Mouse (Mus musculus) adrenal gland, postnatal 10 days (tissue): Measurements from ENCODE around the gene Comp. TPM values are rescaled to one million over a fixed set of nuclear protein-coding genes. Genes with fewer than 3 reads are reported as not detected.

ENCODE experiments used
- total RNA-seq, 2 experiments: library from RNA; stranded (reverse); gene quantifications; 2 replicates each; pipeline ENCODE4 v1.2.3; 2021

Comp gene
- total RNA-seq, 2 experiments from 2014 or later = 0.97 to 2.0 TPM

Other genes with a start within 250 kb of the Comp start
- 10 to 100 TPM; 15.7 to 16.1 TPM for gene Nr2c2ap, start 242.2 kb upstream of the Comp start, total RNA-seq
- gene Rfxank, start 234.4 kb upstream of the Comp start, total RNA-seq = 10 to 100 TPM; 18.0 to 23.9 TPM
- gene Borcs8, start 234.1 kb upstream of the Comp start, total RNA-seq = 10 to 100 TPM; 45.0 to 48.5 TPM
- under 1 TPM; 0.36 to 0.54 TPM for gene Mef2b, start 233.8 kb upstream of the Comp start, total RNA-seq
- gene Tmem161a, start 201.2 kb upstream of the Comp start, total RNA-seq = 10 to 100 TPM; 43.1 to 47.0 TPM
- 100 to 1,000 TPM; 124 to 184 TPM for gene Slc25a42, start 161.3 kb upstream of the Comp start, total RNA-seq
- gene Sugp2, start 139.3 kb upstream of the Comp start, total RNA-seq = 10 to 100 TPM; 28.9 to 48.5 TPM
- gene Armc6, start 139.1 kb upstream of the Comp start, total RNA-seq = 10 to 100 TPM; 11.2 to 13.2 TPM
- 10 to 100 TPM; 23.8 to 33.3 TPM for gene Homer3, start 90.7 kb upstream of the Comp start, total RNA-seq
- 10 to 100 TPM; 63.4 to 67.7 TPM for gene Ddx49, start 71.1 kb upstream of the Comp start, total RNA-seq
- 100 to 1,000 TPM; 203 to 216 TPM for gene Cope, start 71.0 kb upstream of the Comp start, total RNA-seq
- 1 to 10 TPM; 2.3 to 3.7 TPM for gene Cers1, start 57.8 kb upstream of the Comp start, total RNA-seq
- gene Gdf1, start 43.7 kb upstream of the Comp start, total RNA-seq = 1 to 10 TPM in 1 of 2 experiments, under 1 TPM in 1; 0.88 to 1.2 TPM
- 10 to 100 TPM; 49.1 to 51.4 TPM for gene Upf1, start 20.3 kb upstream of the Comp start, total RNA-seq
- gene Crtc1, start 66.0 kb downstream of the Comp start, total RNA-seq = 10 to 100 TPM; 14.1 to 19.4 TPM
- 10 to 100 TPM; 14.0 to 15.1 TPM for gene Klhl26, start 103.4 kb downstream of the Comp start, total RNA-seq
- gene Tmem59l, start 113.8 kb downstream of the Comp start, total RNA-seq = 1 to 10 TPM; 2.9 to 4.5 TPM
- under 1 TPM; 0.21 to 0.42 TPM for gene Crlf1, start 119.6 kb downstream of the Comp start, total RNA-seq
- gene Rex1bd, start 133.2 kb downstream of the Comp start, total RNA-seq = 100 to 1,000 TPM; 121 to 130 TPM
- gene Uba52, start 137.2 kb downstream of the Comp start, total RNA-seq = 1,000 to 10,000 TPM; 1,751 to 1,916 TPM
- 100 to 1,000 TPM; 226 to 250 TPM for gene Fkbp8, start 154.2 kb downstream of the Comp start, total RNA-seq
- 10 to 100 TPM; 84.0 to 97.4 TPM for gene Kxd1, start 154.4 kb downstream of the Comp start, total RNA-seq
- 10 to 100 TPM; 22.2 to 26.3 TPM for gene Ell, start 165.9 kb downstream of the Comp start, total RNA-seq
- 10 to 100 TPM; 59.4 to 59.8 TPM for gene Isyna1, start 220.8 kb downstream of the Comp start, total RNA-seq
- gene Ssbp4, start 235.3 kb downstream of the Comp start, total RNA-seq = 10 to 100 TPM; 92.0 to 96.9 TPM
- 1 to 10 TPM; 3.3 to 3.6 TPM for gene Lrrc25, start 242.6 kb downstream of the Comp start, total RNA-seq